Mouse (Mus musculus) right cerebral cortex, postnatal 36 days (tissue): ENCODE results near the gene Rsf1.

Experiments
- DNase-seq, 2 experiments: peaks; one replicate each; pipeline ENCODE4 v3.0.0; 2022; ENCODE audit warnings: low spot score in 2 of 2, mixed read lengths in 1 of 2

Rsf1 gene

DNA sequence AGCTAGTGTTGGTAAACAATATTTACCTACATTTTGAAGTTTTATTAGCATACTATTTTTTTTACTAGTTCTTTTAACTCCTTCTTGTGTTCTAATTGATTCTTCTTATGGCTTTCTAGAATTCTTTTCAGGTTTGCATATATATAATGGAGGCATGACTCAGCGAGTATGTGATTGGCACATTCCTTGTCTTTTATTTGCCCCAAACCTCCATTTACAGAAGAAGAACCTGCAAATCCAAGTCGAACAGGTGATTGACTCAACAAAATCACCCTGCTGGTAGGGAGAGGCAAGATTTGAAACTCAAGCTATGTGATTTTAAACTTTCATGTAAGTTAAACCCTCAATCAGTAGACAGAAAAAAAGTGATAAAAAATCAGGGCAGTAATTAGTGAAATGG lies 51.6 kb downstream of the Rsf1 start:
- DNase-seq: no peak

- no peak for DNase-seq
Measured at GRCm38 (mm10) chr7:97632897-97633296, 53.2 kb downstream of the Rsf1 start.

GRCm38 (mm10) chr7:97645060-97645459 lies 65.4 kb downstream of the Rsf1 start:
- no peak for DNase-seq

DNA sequence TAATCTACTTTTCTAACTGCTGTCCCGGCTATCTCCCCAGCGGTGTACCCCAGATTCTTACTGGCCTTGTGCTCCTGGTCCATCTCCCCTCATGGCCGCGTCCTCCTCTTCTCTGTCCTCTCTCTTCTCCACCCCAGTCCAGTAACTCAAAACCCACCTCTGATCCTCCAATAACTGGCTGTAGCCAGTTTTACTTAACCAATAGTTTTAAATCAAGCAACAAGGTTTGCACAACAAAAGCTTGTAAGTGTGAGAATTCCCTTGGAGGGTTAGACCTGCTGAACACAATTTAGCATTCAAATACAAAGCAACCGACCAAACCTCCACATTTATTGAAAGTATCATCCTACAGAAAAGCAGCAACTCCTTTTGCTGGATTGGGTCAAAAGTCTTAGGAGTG lies 68.0 kb downstream of the Rsf1 start:
- DNase-seq: no peak

DNA sequence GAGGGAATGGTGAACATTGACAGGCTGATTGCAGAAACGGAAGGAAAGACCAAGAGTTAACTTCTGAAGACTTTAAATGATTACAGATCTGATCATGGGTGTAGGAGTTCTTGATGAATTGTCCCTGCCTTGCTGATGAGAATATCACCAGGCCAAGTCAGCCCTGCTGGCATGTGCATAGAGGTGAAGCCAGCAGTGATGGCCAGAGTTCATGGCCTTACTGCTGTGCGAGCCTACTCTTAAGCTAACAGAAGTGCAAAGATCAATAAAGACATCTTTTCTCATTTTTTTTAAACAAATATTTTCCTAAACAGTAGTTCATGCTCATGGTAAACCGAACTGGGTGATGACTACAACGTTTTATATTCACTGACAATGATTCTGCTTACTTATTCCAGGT lies 71.0 kb downstream of the Rsf1 start:
- no peak for DNase-seq

- no peak for DNase-seq
Measured at GRCm38 (mm10) chr7:97656144-97656543, 76.5 kb downstream of the Rsf1 start.

DNA sequence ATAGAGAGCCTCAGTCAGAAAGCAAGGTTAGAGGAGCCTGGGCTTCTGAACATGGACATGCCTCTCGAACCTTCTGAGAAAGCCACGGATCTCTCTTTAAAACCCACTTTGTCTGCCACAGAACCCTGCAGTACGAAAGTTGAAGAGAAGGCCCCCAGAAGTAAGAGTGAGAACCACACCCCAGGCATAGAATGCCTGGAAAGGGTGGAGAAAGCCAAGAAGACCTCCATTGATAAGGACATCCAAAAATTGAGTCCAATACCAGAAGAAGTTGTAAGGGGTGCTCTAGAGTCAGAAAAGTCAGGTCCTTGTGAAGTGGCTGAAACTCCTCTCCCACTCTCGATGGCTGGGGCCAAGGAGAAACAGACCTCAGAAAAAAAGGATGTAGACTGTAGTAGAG lies 81.9 kb downstream of the Rsf1 start:
- DNase-seq: no peak

GRCm38 (mm10) chr7:97679239-97679638 lies 99.5 kb downstream of the Rsf1 start:
- no peak for DNase-seq

- no peak for DNase-seq
Measured at GRCm38 (mm10) chr7:97687831-97688230, 108.1 kb downstream of the Rsf1 start.

DNA sequence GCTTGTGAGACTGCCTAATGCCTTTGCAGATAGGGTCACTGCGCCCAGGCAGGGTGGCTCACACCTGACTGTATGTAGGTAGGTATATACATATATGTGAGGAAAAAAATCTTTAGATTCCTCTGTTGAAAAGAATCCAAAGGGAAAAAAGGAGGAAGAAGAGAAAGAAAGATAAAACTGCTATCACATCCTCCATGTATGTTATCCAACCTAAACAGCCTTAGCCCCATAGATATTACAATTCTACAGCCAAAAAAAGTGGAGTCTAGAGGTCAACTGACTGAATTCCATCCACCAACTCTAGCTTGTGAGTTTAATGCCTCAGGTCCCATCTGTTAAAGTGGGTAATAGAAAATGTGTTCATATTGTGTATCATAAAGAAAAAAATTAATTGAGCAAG lies 115.8 kb downstream of the Rsf1 start:
- no peak for DNase-seq

GRCm38 (mm10) chr7:97696133-97696505 lies 116.4 kb downstream of the Rsf1 start:
- no peak for DNase-seq

DNA sequence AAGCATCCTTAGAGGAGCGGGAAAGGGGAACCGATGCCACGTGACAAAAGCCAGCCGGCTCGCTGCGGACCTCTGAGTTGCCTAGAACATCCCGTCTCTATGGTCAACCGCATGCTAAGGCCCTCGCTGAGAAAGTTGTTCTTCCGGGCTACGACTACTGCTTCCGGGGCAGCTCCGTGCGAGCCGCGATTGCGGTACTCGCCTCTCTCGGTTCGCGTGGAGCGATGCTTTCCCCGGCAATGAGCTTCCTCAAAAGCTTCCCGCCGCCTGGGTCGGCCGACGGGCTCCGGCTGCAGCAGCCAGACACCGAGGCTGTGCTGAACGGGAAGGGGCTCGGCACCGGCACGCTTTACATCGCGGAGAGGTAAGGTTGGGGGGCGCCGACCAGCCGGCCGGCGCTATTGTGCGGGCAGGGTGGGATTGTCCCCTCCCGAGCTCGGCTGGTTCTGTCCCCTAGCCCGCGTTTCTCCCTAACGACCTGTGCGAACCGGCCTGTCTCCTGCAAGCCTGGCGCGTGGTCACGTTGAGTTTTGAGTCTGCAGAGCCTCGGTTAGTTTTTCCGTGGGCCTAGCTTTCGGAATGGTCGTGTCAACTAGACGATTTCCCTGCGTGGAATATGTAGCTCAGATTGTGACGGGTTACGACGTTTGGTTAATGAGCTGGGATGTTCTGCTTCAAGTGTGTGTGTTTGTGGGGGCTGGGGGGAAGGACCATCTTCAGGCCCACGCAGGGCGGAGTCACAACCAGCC lies 117.0 kb downstream of the Rsf1 start, which contains the start of gene Clns1a:
Gene Clns1a, plus strand, starts transcription at position 129 of the 749 bp plus-strand sequence.
- peak; percentile 88 to 91 for DNase-seq

DNA sequence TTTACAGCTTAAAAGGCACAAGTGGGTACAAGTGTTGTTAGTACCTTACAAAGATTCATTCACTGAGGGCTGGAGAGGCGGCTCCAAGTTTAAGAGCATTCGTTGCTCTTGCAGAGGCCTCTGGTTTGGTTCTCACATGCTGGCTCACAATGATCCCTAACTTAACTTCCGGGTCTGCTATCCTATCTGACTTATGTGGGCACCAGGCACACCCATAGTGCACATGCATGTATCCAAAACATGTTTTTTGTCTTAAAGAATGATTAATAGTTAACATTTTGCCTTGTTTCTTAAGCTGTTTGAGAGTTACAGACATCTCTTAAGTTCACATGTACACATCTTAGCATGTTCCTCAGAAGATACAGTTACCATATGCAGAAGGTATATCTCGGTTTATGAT lies 120.5 kb downstream of the Rsf1 start:
- DNase-seq: no peak

DNA sequence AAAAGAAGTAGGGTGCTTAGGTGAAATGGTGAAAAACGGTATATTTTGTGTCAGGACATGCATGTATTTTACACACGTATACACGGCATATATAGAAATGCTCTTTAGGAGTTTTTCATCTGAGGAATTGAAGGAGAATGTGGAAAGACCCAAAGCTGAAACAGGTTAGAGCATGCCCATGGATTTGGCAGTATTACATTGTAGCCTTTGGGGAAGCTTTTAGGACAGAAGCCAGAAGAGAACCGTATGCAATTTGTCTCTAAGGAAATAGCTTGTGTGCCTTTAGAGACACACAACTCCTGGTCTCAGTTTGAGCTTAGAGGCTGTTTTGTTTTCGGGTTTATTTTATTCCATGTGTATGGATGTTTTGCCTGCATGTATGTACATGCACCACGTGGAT lies 121.4 kb downstream of the Rsf1 start:
- no peak for DNase-seq

GRCm38 (mm10) chr7:97707123-97707522 lies 127.4 kb downstream of the Rsf1 start:
- no peak for DNase-seq

DNA sequence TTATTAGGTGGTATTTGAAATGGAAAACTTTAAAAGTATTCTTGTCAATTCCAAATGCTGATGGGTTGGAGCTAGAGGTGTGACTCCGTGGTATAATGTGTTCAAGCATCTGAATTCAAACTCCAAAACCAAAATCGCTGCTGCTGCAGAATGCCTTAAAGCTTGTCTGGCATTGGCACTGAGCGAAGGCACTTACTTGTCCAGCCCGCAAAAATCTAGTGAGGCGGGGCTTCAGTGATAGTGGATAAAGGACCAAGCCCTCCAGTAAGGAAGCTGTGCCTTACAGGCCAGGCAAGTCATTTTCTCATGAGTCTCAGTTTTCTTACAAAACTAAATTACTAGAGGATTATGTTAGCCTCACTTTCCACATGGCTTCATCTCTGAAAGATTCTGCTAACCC lies 128.1 kb downstream of the Rsf1 start:
- DNase-seq: no peak

GRCm38 (mm10) chr7:97709204-97709603 lies 129.5 kb downstream of the Rsf1 start:
- DNase-seq: peak in 1 of 2 experiments; percentile 41

- DNase-seq: no peak
Measured at GRCm38 (mm10) chr7:97714651-97715050, 135.0 kb downstream of the Rsf1 start.

DNA sequence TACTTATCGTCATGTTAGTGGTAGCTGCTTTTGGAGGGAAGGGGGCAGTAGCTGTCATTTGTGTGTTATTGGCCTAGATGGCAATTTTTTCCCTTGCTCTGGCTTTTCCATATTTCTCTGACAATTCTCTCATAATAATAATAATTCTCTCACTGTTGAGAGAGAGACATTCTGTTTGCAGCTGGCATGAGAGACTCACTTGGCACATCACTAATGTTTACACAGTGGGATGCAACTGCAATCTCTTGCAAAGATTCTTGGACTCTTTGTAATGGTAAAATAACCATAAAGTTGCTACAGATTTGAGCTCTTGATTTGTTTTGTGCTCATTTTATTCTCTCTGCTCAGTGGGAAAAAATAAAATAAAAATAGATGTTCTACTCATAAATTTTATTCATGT lies 137.6 kb downstream of the Rsf1 start:
- DNase-seq: no peak

- peak in 1 of 2 experiments; percentile 64 for DNase-seq
Measured at GRCm38 (mm10) chr7:97719078-97719477, 139.4 kb downstream of the Rsf1 start.

DNA sequence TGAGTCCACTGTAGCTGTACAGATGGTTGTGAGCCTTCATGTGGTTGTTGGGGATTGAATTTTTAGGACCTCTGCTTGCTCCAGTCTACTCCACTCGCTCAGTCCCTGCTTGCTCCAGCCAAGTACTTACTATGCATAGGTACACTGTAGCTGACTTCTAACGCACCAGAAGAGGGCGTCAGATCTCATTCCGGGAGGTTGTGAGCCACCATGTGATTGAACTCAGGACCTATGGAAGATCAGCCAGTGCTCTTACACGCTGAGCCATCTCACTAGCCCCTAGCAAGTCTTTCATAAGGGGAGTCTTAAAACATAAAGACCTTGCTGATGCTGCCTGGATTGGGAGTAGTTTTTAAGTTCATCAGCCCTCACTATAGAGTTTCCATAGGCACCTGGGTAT lies 140.4 kb downstream of the Rsf1 start:
- no peak for DNase-seq

DNA sequence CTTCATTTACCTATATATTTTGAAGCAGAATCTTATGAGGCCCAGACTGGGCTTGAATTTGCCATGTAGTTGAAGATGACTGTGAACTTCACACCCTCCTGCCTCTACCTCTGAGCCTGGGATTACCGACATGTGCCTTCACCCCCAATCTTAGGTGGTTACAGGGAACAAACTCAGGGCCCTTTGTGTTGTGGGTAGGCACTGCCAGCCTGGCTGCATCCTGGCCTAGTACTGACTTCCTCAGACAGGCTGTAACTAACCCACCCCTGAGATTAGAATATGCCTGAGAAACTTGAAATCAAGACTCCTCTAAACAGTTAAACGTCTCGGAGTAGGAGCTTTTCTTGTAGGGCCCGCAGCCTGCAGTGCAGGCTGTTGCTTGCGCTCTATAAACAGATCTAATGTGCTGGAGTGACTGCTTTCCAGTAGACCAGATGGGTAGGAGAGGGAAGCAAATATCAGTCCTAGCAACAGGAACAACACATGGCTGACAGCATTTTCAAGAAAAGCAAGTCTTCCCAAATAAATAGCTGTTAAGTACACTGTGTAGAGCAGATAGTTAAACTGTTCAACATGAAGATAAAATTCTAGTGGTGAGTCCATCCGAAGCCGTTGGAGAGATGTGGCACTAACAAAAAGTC lies 142.7 kb downstream of the Rsf1 start:
- DNase-seq: no peak
